Mouse (Mus musculus): ENCODE results near the gene Bcl9. TPM values are rescaled to one million over a fixed set of nuclear protein-coding genes. Genes with fewer than 3 reads are reported as not detected.

Bcl9 gene
- total RNA-seq (2021) (10 to 100 TPM; 14.3 to 22.4 TPM), polyA plus RNA-seq (2012; rRNA removed) (15.3 and 18.0 TPM in 2 replicates)
- long read RNA-seq, partial matches to known transcripts: 2 of 3 reads
- long read RNA-seq, other reads (novel, unspliced or antisense): 1 of 3 reads

GRCm38 (mm10) chr3:97297553-97298432, at the start of gene Bcl9:
Bcl9 (minus strand) TSS chr3:97297917.
- Histone ChIP-seq H3K36me3 (ENCODE audit: control insufficient read depth, insufficient read depth, low read length) (no peaks in the 10 kb centered on the region), H3K9ac (ENCODE audit: low read depth, low read length) (peak within 1 kb of the TSS; percentile 90), H3K27ac (peak within 1 kb of the TSS; percentile 91), H3K4me3 (peak within 1 kb of the TSS; percentile 67), H3K4me1 (ENCODE audit: control insufficient read depth, insufficient read depth, low read length) (peaks cover 2% of the 10 kb centered on the region), H3K79me2 (replicated peaks; ENCODE audit: control insufficient read depth, insufficient read depth, low read length) (no peaks in the 10 kb centered on the region), H3K27me3 (ENCODE audit: control insufficient read depth, insufficient read depth, low read length) (no peaks in the 10 kb centered on the region)
- DNase-seq: peak; percentile 84 to 85
- WGBS: under 1% methylated on average over 21 of the region's 21 CpGs
- intact Hi-C loops (cut with DNase I): loop anchor here (1.0 kb wide), 1 partner anchor 70 kb away; no protein-coding TSS in a partner anchor
- TF ChIP-seq CTCF (IDR thresholded peaks at IDR 0.05) (no peak), EP300 (IDR thresholded peaks at IDR 0.05; ENCODE audit: insufficient read depth, low read depth, low read length) (peak; percentile 74; the same call in 1 of the 2 replicates), POLR2A (IDR thresholded peaks at IDR 0.05; ENCODE audit: insufficient read depth, low read depth, low read length) (peak; percentile 53)

GRCm38 (mm10) chr3:97339193-97339576, 41.5 kb upstream of the Bcl9 start:
- DNase-seq: no peak
- H3K36me3 ChIP-seq (ENCODE audit: control insufficient read depth, insufficient read depth, low read length): no peaks in the 10 kb centered on the region
- no peak overlapping the region for H3K27ac ChIP-seq
- 63% methylated on average over 5 of the region's 5 CpGs for WGBS
- no peak overlapping the region for H3K4me3 ChIP-seq
- TF ChIP-seq POLR2A (IDR thresholded peaks at IDR 0.05; ENCODE audit: insufficient read depth, low read depth, low read length) (no peak), EP300 (IDR thresholded peaks at IDR 0.05; ENCODE audit: insufficient read depth, low read depth, low read length) (no peak), CTCF (IDR thresholded peaks at IDR 0.05) (no peak)
- intact Hi-C loops (cut with DNase I): loop anchor here (5.0 kb wide), 1 partner anchor 257 kb away; no protein-coding TSS in a partner anchor
- no peaks in the 10 kb centered on the region for H3K27me3 ChIP-seq (ENCODE audit: control insufficient read depth, insufficient read depth, low read length)
- no peak overlapping the region for H3K9ac ChIP-seq (ENCODE audit: low read depth, low read length)
- peaks cover 3% of the 10 kb centered on the region; the same call in 1 of the 2 replicates for H3K4me1 ChIP-seq (ENCODE audit: control insufficient read depth, insufficient read depth, low read length)
- no peaks in the 10 kb centered on the region for H3K79me2 ChIP-seq (replicated peaks; ENCODE audit: control insufficient read depth, insufficient read depth, low read length)

GRCm38 (mm10) chr3:97338522-97339192, 40.9 kb upstream of the Bcl9 start:
- WGBS: 23% methylated on average over 13 of the region's 13 CpGs
- Histone ChIP-seq H3K36me3 (ENCODE audit: control insufficient read depth, insufficient read depth, low read length) (no peaks in the 10 kb centered on the region), H3K4me1 (ENCODE audit: control insufficient read depth, insufficient read depth, low read length) (peaks cover 3% of the 10 kb centered on the region; the same call in 1 of the 2 replicates), H3K79me2 (replicated peaks; ENCODE audit: control insufficient read depth, insufficient read depth, low read length) (no peaks in the 10 kb centered on the region), H3K4me3 (no peak overlapping the region), H3K27ac (no peak overlapping the region), H3K27me3 (ENCODE audit: control insufficient read depth, insufficient read depth, low read length) (no peaks in the 10 kb centered on the region), H3K9ac (ENCODE audit: low read depth, low read length) (no peak overlapping the region)
- peak; percentile 76 to 87 for DNase-seq
- intact Hi-C loops (cut with DNase I): loop anchor here (1.0 to 5.0 kb wide), 4 partner anchors 136 to 400 kb away; no protein-coding TSS in a partner anchor
- TF ChIP-seq POLR2A (IDR thresholded peaks at IDR 0.05; ENCODE audit: insufficient read depth, low read depth, low read length) (no peak), CTCF (IDR thresholded peaks at IDR 0.05) (peak; percentile 99; the same call in 1 of the 2 replicates), EP300 (IDR thresholded peaks at IDR 0.05; ENCODE audit: insufficient read depth, low read depth, low read length) (peak; percentile 81; the same call in 1 of the 2 replicates)

GRCm38 (mm10) chr3:97337306-97337705, 39.6 kb upstream of the Bcl9 start:
- peak; percentile 38 to 40 for DNase-seq
- no peaks in the 10 kb centered on the region for H3K79me2 ChIP-seq (replicated peaks; ENCODE audit: control insufficient read depth, insufficient read depth, low read length)
- peaks cover 3% of the 10 kb centered on the region; the same call in 1 of the 2 replicates for H3K4me1 ChIP-seq (ENCODE audit: control insufficient read depth, insufficient read depth, low read length)
- H3K9ac ChIP-seq (ENCODE audit: low read depth, low read length): no peak overlapping the region
- no peak overlapping the region for H3K27ac ChIP-seq
- WGBS: 6% methylated on average over 11 of the region's 11 CpGs
- intact Hi-C loops (cut with DNase I): loop anchor here (5.0 kb wide), 1 partner anchor 255 kb away; no protein-coding TSS in a partner anchor
- no peak overlapping the region for H3K4me3 ChIP-seq
- no peak for TF ChIP-seq POLR2A (IDR thresholded peaks at IDR 0.05; ENCODE audit: insufficient read depth, low read depth, low read length)
- no peak for TF ChIP-seq CTCF (IDR thresholded peaks at IDR 0.05)
- no peak for TF ChIP-seq EP300 (IDR thresholded peaks at IDR 0.05; ENCODE audit: insufficient read depth, low read depth, low read length)
- H3K36me3 ChIP-seq (ENCODE audit: control insufficient read depth, insufficient read depth, low read length): no peaks in the 10 kb centered on the region
- no peaks in the 10 kb centered on the region for H3K27me3 ChIP-seq (ENCODE audit: control insufficient read depth, insufficient read depth, low read length)

- no peak for DNase-seq
- Histone ChIP-seq H3K36me3 (ENCODE audit: control insufficient read depth, insufficient read depth, low read length) (no peaks in the 10 kb centered on the region), H3K27me3 (ENCODE audit: control insufficient read depth, insufficient read depth, low read length) (no peaks in the 10 kb centered on the region), H3K9ac (ENCODE audit: low read depth, low read length) (no peak overlapping the region), H3K4me1 (ENCODE audit: control insufficient read depth, insufficient read depth, low read length) (peaks cover 3% of the 10 kb centered on the region; the same call in 1 of the 2 replicates), H3K79me2 (replicated peaks; ENCODE audit: control insufficient read depth, insufficient read depth, low read length) (no peaks in the 10 kb centered on the region), H3K27ac (no peak overlapping the region), H3K4me3 (no peak overlapping the region)
- no peak for TF ChIP-seq CTCF (IDR thresholded peaks at IDR 0.05)
- TF ChIP-seq POLR2A (IDR thresholded peaks at IDR 0.05; ENCODE audit: insufficient read depth, low read depth, low read length): no peak
- TF ChIP-seq EP300 (IDR thresholded peaks at IDR 0.05; ENCODE audit: insufficient read depth, low read depth, low read length): no peak
- intact Hi-C loops (cut with DNase I): loop anchor here (5.0 kb wide), 1 partner anchor 254 kb away; no protein-coding TSS in a partner anchor
- 78% methylated on average over 4 of the region's 4 CpGs for WGBS
Measured at GRCm38 (mm10) chr3:97336331-97336730, 38.6 kb upstream of the Bcl9 start.

All from heart, adult 2 months (tissue).